Mouse (Mus musculus) T-helper 1 cell (primary cell): ENCODE measurements around the gene Nfe2.

Source experiments
- in situ Hi-C: fragments of 300-600 bp; cut with MboI, MseI; formaldehyde crosslinking; loops from one replicate; pipeline ENCODE4 v1.15.1; 2025; ENCODE audit warnings: high pct_unique_total_duplicates

Nfe2 gene

GRCm38 (mm10) chr15:103257790-103258728 is at the start of gene Nfe2:
Nfe2 (minus strand) TSS chr15:103258403.
- in situ Hi-C loops, result loop anchor here (25.0 kb wide), 1 partner anchor 846 kb away; the partner anchor contains the start of gene Sp1

- in situ Hi-C loops, result loop anchor here (25.0 kb wide), 1 partner anchor 570 kb away; no protein-coding TSS in a partner anchor
These were observed 48.9 kb upstream of the Nfe2 start for GRCm38 (mm10) chr15:103307125-103307524.

- in situ Hi-C loops, result loop anchor here (25.0 kb wide), 1 partner anchor 569 kb away; no protein-coding TSS in a partner anchor
These were observed 47.8 kb upstream of the Nfe2 start for GRCm38 (mm10) chr15:103305792-103306645.

GRCm38 (mm10) chr15:103305070-103305678 is 47.0 kb upstream of the Nfe2 start:
- in situ Hi-C loops, result loop anchor here (25.0 kb wide), 1 partner anchor 568 kb away; no protein-coding TSS in a partner anchor

GRCm38 (mm10) chr15:103304616-103304969 is 46.4 kb upstream of the Nfe2 start:
- in situ Hi-C loops, result loop anchor here (25.0 kb wide), 1 partner anchor 567 kb away; no protein-coding TSS in a partner anchor

- in situ Hi-C loops, result loop anchor here (25.0 kb wide), 1 partner anchor 567 kb away; no protein-coding TSS in a partner anchor
These were observed 45.9 kb upstream of the Nfe2 start for GRCm38 (mm10) chr15:103303916-103304615.

GRCm38 (mm10) chr15:103302341-103303021 is 44.3 kb upstream of the Nfe2 start:
- in situ Hi-C loops, result loop anchor here (25.0 kb wide), 1 partner anchor 565 kb away; no protein-coding TSS in a partner anchor

- in situ Hi-C loops, result loop anchor here (25.0 kb wide), 1 partner anchor 564 kb away; no protein-coding TSS in a partner anchor
These were observed 43.5 kb upstream of the Nfe2 start for GRCm38 (mm10) chr15:103301547-103302340.

GRCm38 (mm10) chr15:103301046-103301445 is 42.8 kb upstream of the Nfe2 start:
- in situ Hi-C loops, result loop anchor here (25.0 kb wide), 1 partner anchor 564 kb away; no protein-coding TSS in a partner anchor

GRCm38 (mm10) chr15:103300560-103300959 is 42.4 kb upstream of the Nfe2 start:
- in situ Hi-C loops, result loop anchor here (25.0 kb wide), 1 partner anchor 563 kb away; no protein-coding TSS in a partner anchor

GRCm38 (mm10) chr15:103300067-103300471 is 41.9 kb upstream of the Nfe2 start:
- in situ Hi-C loops, result loop anchor here (25.0 kb wide), 1 partner anchor 563 kb away; no protein-coding TSS in a partner anchor

GRCm38 (mm10) chr15:103299644-103300043 is 41.4 kb upstream of the Nfe2 start:
- in situ Hi-C loops, result loop anchor here (5.0 to 25.0 kb wide), 2 partner anchors 112 to 562 kb away; no protein-coding TSS in a partner anchor

GRCm38 (mm10) chr15:103298861-103299616 is 40.8 kb upstream of the Nfe2 start:
- in situ Hi-C loops, result loop anchor here (5.0 kb wide), 1 partner anchor 112 kb away; no protein-coding TSS in a partner anchor

- in situ Hi-C loops, result loop anchor here (5.0 kb wide), 1 partner anchor 111 kb away; no protein-coding TSS in a partner anchor
These were observed 39.8 kb upstream of the Nfe2 start for GRCm38 (mm10) chr15:103298026-103298425.

- in situ Hi-C loops, result loop anchor here (5.0 kb wide), 1 partner anchor 110 kb away; no protein-coding TSS in a partner anchor
These were observed 39.1 kb upstream of the Nfe2 start for GRCm38 (mm10) chr15:103297313-103297712.

GRCm38 (mm10) chr15:103295851-103296250 is 37.6 kb upstream of the Nfe2 start:
- in situ Hi-C loops, result loop anchor here (5.0 kb wide), 1 partner anchor 109 kb away; no protein-coding TSS in a partner anchor

- in situ Hi-C loops, result loop anchor here (5.0 kb wide), 1 partner anchor 107 kb away; no protein-coding TSS in a partner anchor
These were observed 36.4 kb upstream of the Nfe2 start for GRCm38 (mm10) chr15:103294649-103295048.

- in situ Hi-C loops, result no loop called here
These were observed 35.2 kb upstream of the Nfe2 start for GRCm38 (mm10) chr15:103293375-103293774.
